Mouse (Mus musculus) testis, postnatal 10 days (tissue): ENCODE results near the gene Prokr1.
"Not testable (repeated sequence)": the region's sequence is repeated elsewhere in the genome, so short reads cannot be mapped to it uniquely, and the experiment has no call there.

Experiments used
- DNase-seq: peaks from one replicate; pipeline ENCODE4 v3.0.0; 2021; ENCODE audit warnings: low spot score

Prokr1 gene

DNA sequence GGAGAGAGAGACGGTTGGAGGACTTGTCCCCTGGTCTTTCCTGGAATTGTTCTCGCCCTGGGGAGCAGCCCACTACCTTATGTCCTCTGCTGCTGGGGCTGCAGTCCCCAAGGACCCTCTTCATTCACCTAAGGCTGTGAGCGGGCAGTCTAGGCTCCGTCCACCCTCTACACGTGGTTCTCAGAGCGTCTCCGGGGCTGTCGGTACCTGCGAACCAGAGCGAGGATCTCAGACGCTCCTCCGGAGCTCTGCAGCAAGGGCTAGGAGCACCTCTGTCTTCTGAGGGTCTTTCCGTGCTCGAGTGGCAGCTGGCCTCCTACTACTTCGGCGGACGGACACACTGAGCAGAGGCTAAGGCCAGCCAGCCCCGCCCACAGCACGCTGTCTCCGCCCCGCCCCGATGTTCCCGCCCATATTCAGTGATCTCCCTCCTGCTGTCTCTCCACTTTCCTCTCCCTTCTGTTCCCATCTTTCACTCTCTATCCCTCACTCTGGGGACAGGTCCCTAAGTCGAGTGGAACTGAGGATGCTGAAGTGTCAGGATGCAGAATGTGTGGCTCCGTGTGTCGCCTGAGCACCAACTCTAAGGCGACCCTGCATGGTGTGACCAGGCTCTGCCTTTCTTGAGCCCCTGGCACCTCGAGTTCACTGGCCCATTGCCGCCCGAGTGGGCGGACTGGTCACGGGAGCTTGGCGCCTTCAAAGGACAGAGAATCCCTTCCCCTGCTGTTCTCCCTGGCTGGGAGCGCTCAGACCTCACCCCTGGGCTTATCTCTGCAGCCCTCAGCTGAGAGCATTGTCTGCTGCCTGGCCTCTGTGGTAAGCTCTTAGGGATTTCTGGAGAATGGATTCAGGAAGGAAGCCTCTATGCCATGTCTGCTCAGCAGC, at the start of gene Prokr1:
TSS of gene Prokr1 (minus strand) at position 350 of the 888 bp plus-strand sequence.
- peak; percentile 75 for DNase-seq

- no peak for DNase-seq
Observed at GRCm38 (mm10) chr6:87638134-87638660, 47.7 kb upstream of the Prokr1 start.

DNA sequence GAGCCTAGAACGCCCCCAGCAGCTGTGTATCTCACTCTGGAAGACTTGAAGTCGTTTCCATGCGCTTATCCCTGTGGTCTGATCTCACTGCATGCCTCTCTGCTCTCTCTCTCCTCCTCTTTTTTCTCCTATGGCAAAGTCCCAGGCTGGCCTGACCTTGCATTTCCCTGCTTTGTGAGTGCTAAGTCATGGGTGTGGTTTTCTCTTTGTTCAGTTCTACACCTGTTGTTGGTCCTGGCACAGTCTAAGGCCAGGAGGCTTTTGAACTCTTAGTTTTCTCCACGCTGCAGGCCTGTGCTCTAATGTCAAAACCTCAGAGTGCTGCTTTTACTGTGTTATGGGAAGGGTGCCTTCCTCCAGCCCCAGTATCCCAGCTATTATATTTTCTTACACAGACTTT, 41.6 kb upstream of the Prokr1 start:
- DNase-seq, result no peak

DNA sequence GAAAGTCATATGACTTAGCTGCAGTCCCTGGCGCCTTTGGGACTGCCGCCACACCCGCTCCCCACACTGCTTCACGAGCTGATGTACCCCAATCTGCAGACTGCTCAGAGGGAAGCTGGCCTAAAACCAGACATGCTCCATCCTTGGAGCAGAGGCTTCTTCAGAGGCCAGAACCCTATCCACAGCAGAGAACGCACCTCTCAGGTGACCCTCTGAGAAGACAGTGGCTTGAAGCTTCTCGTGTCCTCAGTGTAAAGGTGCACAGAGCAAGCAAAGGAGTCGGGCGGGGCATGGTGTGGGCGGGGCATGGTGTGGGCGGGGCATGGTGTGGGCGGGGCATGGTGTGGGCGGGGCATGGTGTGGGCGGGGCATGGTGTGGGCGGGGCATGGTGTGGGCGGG, 38.4 kb upstream of the Prokr1 start:
- not testable (repeated sequence) for DNase-seq

GRCm38 (mm10) chr6:87623151-87623550, 32.6 kb upstream of the Prokr1 start:
- DNase-seq, result no peak

- DNase-seq, result peak; percentile 53
Observed at GRCm38 (mm10) chr6:87621281-87621680, 30.7 kb upstream of the Prokr1 start.

DNA sequence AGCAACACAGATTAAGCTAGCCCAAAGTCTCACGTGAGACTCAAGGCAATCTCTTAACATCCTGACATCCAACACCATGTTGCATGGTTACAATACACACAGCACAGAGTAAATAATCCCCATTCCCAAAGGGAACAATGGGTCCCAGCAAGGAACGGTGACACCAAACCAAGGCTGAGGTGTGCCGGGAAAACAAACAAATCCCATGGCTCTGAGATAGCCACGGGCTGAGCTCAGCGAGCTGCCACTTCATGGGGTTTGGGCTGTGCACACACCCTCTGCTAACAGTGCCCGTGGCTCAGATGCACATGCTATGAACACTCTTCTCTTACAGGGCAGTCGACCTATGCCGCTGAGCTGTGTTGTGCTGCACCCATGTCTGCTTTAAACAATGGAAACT, 27.5 kb upstream of the Prokr1 start:
- DNase-seq, result no peak

- DNase-seq, result no peak
Observed at GRCm38 (mm10) chr6:87615696-87616083, 25.1 kb upstream of the Prokr1 start.

DNA sequence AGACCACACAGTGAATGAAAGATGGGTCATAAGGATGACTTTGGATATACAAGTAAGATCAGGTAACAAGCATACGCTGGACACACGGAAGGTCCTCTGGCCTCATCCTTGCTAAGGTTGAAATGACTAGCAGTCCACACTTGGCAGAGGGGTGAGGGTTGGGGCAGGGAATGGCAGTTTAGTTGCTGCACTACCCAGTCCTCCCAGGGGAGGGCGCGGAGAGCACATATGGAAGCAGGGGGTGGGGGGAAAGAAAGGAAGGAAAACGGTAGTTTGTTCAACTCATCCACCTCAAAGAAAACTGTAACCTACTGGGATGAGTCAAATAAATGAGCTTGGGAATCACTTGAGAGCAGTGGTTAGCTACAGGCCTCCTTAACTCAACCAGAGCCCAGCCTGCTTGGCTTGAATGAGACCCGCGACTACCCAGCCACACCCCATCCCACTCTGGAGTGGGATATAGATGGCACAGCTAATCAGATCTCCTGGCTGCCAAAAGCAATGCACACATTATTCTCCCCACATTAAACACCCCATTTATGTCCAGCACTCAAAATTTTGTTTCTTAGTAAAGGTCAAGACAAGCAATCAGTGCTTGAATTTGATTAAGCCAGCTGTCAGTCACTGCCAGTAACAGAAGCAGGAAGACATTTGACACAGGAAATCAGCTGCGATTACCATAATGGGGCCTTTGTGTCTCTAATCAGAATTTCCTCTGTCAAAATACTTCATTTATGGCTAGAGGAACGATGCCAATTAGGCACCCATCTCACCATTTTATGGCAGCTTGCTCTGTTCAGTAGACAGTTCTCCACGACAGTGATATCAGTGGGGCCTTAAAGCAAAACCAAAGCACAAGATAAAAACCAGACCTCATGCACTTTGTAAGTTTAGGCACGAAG, 24.5 kb upstream of the Prokr1 start:
- DNase-seq, result peak; percentile 85

DNA sequence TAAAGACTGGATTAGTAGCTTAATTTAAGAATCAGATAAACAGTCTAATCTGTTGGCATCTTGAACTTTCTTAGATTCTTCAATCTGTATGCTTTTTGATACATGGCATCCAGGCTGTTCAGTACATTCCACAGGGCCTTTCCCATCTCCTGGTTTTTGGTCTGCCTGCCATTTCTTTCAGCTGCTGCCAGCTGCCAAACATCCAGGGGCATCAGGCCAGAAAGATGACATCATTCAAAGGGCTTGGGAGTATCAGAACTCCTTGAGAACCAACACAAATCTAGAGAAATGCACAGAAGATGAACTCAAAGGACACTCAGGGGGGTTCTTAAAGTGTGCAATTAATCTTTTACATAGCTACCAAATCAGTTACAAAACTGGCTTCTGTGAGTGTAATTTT, 9.3 kb upstream of the Prokr1 start:
- peak; percentile 76 for DNase-seq

- DNase-seq, result peak; percentile 29
Observed at GRCm38 (mm10) chr6:87597116-87597833, 6.7 kb upstream of the Prokr1 start.

GRCm38 (mm10) chr6:87594188-87594587, 3.6 kb upstream of the Prokr1 start:
- DNase-seq, result peak; percentile 16

- peak; percentile 31 for DNase-seq
Observed at GRCm38 (mm10) chr6:87589718-87590393, 687 bp downstream of the Prokr1 start.

DNA sequence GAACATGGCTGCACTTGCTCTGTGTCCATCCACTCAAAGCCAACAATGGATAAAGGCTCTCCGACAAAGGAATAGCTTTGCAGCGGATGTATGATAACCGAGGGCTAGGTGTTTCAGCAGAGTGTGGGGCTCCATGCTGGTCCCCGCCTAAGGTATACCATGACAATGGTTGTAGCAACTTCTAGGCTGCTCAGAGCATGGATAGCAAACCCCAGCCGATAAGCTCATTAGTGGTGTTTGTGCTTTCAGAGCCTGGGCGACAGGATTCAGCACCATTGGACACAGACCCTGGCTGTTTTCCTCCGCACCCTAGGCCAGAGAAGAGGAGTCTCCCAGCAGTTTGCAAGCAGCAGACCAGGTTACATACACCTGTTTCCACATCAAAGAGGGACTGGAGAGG, 6.6 kb downstream of the Prokr1 start:
- DNase-seq, result no peak

DNA sequence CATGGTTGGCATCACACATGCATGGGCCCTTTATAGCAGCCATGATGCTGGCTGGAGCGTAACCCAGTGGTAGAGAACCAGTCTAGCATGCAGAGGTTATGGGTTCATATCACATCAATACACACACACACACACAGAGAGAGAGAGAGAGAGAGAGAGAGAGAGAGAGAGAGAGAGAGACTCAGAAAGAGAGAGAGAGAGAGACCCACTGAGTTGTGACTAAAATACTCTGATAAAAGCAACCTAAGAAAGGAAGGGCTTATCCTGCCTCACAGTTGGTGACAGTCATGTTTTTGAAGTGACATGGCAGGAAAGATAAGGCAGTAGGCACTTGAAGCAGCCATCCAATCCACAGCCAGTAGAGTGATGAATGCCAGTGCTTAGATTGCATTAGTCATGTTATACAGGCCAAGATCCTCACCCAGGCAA, 7.3 kb downstream of the Prokr1 start:
- DNase-seq, result no peak

DNA sequence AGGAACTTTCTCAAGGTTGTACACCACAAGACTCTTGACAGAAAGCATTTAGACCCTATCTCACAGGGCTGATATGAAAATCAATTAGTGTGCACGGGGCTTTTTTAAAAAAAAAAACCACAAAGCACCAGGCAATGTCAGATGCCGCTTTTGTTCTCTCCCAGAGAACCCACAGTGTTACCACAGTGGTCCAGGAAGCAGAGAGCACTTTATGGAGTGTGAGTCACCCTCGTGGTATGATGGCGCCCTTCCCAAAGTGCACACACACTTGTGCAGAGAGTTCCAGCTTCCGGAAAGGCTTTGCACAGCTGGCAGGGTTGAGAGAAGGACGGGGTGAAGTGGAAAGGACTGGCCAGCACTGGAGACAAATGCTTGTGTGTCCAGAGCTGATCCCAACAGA, 8.1 kb downstream of the Prokr1 start:
- no peak for DNase-seq

- no peak for DNase-seq
Observed at GRCm38 (mm10) chr6:87581581-87581980, 9.0 kb downstream of the Prokr1 start.

GRCm38 (mm10) chr6:87581071-87581470, 9.5 kb downstream of the Prokr1 start:
- DNase-seq, result no peak

DNA sequence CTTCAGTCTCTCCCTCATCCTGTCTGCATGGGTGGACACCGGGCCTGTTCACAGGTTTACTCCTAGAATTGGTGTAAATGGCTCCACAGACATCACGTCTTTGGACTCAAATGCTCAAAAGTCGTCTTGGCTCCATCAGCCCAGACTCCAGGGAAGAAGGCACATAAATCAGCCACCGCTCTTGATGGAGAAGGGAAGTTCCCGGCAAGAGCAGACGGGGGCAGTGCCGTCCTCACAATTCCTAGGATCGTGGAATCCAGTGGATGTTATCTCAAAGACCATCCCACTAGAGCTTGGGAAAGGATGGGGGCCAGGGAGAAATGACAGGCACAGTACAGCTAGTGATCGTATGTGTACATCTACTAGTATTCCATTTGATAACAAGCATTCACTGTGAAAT, 12.3 kb downstream of the Prokr1 start:
- DNase-seq, result no peak

DNA sequence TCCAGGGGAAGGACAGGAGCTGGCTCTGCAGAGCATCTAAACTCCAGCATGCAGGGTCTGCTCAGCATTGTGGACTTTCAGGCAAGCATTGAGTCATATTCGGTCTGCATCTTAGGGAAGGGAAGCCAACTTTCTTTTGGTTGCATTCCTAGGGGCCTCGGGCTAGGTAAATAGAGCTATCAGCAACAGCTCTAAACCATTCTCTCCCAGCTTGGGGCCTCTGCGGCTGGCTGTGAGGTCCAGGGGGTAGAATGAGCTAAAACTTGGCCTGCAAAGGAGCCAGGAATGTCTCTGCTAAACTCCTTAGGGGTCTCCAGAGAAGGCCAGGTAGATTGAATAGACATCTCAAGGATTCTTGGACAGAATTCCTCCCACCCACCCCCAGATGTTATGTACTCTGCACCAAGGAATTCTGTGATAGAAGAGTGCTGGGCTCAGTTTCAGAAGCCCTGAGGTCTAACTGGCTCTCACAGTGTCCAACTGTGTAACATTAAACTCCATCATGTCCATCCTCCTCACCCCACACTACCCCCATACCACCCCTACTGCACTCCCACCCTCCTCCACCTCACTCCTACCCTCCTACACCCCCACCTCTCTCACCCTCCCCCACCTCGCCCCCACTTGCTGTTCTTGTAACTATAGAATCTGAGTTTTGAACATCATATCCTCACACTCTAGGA, 13.8 kb downstream of the Prokr1 start:
- DNase-seq, result no peak

DNA sequence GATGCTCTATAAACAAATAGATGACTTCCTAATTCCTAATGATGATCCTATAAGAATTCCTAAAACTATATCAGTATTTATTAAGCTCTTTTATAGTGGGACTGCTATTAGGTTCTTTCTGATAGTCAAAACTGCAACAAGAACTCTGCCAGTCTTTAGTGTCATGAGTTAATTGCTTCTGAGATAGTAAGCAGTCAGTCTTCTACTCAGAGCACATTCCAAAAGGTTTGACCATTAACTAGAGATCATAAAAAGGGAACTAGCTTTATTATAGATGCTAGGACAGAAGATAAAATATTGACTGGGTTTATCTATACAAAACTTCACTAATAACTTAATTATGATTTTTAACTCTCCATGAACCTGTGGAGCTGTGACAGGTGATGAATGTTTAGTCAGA, 18.7 kb downstream of the Prokr1 start:
- not testable (repeated sequence) for DNase-seq
